Mouse (Mus musculus): ENCODE measurements around the gene Emd.

DNA sequence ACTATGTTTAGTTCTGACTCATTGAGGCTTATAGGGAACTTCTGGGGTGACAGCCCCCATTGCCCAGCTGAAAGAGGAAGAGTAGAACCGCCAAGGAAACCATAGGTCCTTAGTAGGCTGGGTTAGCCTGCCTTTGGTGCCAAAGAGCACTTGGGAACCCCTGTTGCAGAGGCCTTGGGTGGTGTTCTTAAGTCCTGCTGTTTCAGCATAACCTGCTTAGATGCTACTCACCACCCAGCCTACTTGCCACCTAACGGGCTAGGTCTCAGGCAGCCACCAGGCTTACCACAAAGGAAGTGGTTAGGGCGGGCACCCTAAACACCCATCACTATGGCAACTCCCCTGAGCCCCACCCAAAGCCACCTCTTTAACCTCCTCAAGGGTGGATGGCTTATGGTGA lies 10.7 kb upstream of the Emd start:
- no peak for TF ChIP-seq CTCF (IDR thresholded peaks at IDR 0.05; ENCODE audit: control insufficient read depth, insufficient read depth, insufficient read length)
- TF ChIP-seq USF1 (IDR thresholded peaks at IDR 0.05; ENCODE audit: low read depth), result no peak
- TF ChIP-seq CEBPB (IDR thresholded peaks at IDR 0.05; ENCODE audit: low read depth), result no peak
- no peak for TF ChIP-seq MAX (IDR thresholded peaks at IDR 0.05)
- no peak for TF ChIP-seq MYOD1 (IDR thresholded peaks at IDR 0.05; ENCODE audit: control insufficient read depth, insufficient read length, low read depth)
- TF ChIP-seq MYOG (IDR thresholded peaks at IDR 0.05; ENCODE audit: control insufficient read depth, extremely low read depth, insufficient read length), result no peak
